Mouse (Mus musculus): ENCODE data around the gene Sufu.
A peak's percentile ranks its signal among the peaks of the same experiment; 100 is the strongest.

Sufu gene

DNA sequence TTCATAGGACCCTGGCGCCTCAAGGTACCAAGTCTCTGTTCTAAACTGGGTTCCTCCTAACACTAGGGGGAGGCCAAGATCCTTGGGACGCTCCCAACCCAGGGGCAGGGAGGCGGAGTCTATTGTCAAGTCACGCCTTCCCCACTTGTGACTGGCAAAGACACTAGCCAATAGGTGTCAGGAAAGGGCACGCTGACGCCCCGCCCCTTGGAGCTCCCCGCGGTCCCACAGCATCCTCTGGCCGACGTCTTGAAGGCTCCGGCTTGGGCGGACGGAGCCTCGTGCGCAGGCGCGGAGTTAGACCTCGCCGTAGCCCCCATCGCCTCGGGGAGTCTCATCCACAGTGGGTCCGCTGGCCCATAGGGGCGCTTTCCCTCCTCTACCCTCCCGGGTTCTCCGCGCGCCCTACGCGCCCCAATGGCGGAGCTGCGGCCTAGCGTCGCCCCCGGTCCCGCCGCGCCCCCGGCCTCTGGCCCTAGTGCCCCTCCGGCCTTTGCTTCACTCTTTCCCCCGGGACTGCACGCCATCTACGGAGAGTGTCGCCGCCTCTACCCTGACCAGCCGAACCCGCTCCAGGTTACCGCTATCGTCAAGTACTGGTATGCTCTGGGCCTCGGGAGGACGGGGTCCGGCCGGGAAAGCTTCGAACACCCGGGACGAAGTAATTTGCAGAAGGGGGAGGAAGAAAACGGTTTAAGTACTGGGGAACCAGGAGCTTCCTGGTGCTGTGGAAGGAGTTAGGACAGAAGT lies at the start of gene Sufu:
Sufu (plus strand) TSS at position 211 of the 750 bp plus-strand sequence.
- peak; percentile 98 for DNase-seq (ENCODE audit: low read depth, low spot score)

DNA sequence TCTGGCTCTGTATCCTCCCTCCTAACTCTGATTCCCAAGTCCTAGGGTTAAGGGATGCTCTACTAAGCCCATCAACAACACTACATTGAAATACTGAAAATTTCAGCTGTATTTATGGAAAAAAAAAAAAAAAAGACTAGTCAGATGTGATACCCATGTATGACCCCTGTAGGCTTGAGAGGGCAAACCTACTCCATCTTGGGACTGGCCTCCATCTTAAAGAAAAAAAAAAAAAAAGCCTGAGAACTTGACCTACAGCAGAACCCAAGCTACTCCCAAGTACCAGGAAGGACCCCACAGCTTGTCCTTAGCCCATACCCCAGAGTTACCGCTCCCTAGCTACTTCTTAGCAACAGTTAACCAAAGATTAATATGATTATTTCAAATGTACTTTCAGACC lies 49.5 kb upstream of the Sufu start:
- DNase-seq (ENCODE audit: low read depth, low spot score), result no peak

DNA sequence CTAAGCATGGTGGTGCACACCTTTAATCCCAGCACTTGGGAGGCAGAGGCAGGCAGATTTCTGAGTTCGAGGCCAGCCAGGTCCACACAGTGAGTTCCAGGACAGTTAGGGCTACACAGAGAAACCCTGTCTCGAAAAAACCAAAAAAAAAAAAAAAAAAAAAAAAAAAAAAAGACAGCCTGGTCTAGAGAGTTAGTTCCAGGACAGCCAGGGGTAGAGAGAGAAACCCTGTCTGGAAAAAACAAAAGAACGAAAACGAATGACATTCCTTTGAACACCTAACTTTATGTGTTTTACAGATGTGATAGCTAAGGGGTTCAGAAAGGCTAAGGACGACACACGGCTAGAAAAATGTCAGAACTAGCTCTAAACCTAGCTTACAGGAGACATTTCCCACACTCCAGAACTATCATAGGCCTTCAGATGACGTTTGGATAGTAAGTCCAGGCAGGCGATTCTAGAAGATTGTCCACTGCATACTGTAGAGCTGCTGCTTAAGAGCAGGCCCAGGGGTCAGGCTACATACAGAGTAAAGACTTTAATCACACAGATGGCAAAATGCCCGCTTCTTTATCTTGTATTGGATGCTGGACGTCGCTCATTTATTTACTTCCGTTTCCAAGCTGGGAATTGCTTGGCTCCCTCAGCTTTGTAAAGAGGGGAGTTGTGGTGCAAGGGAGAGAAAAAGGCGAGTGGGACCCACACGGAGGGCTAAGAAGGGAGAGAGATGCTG lies 48.6 kb upstream of the Sufu start:
- no peak for DNase-seq (ENCODE audit: low read depth, low spot score)

DNA sequence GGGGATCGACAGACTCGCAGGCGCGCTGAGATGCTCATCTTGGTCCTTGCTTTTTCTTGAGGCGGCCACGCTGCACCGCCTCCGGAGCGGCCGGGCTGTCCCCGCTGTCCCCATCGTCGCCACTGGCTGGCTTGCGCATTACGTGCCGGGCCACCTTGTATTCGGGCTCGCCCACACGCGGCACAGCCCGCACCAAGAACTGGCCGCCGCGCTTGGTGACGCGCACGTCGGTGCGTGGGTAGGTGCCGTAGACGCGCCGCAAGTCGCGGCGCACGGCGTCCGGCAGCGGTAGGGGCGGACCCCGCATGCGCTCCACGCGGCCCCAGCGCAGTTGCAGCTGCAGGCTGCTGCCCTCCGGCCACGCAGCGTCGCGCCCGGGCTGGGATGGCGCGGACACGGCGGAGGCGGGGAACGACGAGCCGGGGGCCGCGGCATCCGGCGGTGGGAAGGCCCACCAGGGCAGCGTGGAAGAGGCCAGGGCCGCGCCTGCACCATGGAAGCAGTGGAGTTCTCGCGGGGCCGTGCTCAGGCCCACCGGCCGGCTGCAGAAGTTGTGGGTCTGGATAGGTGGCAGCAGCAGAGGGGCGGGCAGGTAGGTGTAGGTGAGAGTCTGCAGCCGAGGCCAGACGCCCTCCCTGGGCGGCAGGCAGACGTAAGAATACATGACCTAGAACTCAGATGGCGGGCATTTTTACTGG lies 47.8 kb upstream of the Sufu start:
- DNase-seq (ENCODE audit: low read depth, low spot score), result peak; percentile 93

DNA sequence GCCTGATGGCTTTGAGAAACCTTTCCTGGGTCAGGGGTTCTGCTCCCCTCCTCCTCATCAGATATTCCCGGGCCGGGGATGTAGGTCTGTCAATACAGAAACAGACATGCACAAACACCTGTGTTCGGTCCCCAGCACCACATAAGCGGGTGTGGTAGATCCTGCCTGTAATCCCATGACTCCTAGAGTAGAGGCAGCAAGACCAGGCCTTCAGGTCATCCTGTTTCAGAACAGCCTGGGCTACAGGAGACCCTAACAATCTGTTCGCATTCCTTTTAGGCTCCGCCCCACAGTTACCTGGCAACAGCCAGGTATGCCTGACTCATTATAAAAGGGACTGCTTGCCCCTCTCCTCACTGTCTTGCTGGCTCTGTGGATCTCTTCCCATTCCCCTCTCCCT lies 47.1 kb upstream of the Sufu start:
- no peak for DNase-seq (ENCODE audit: low read depth, low spot score)

DNA sequence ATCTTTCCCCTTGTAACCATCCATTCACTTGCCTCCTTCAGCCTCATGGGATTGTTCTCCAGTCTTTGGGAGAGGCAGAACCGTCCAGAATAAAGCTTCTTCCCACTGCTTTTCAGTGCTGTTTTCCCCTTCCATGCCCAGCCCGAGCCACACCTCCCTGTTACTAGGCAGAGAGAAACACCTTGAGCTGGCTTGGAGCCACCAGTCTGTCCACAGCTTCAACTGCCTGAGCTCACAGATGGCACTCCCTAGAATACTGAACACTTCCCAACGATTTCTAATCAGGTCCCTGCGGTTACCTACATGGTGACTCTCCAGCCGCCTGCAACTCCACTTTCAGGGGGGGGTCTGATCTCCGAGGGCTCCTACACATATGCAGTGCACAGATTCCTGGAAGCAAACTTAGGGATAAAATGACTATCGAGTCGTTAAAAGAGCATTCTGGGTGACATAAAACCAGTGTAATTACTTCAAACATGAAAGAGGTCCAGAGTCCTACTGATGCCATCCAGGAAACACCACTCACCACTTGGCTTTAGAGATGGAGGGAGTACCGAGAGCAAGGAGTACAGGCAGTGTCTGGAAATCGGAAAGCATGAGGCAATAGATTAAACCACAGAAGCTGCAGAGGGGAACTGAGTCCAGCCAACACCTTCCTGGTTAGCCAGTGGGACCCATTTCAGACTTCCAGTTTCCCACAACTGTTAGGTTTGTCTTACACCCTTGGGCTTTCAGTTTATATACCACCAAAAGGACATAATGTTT lies 46.3 kb upstream of the Sufu start, which contains the start of gene 2310034G01Rik:
2310034G01Rik (minus strand) TSS at position 135 of the 765 bp plus-strand sequence.
- no peak for DNase-seq (ENCODE audit: low read depth, low spot score)

DNA sequence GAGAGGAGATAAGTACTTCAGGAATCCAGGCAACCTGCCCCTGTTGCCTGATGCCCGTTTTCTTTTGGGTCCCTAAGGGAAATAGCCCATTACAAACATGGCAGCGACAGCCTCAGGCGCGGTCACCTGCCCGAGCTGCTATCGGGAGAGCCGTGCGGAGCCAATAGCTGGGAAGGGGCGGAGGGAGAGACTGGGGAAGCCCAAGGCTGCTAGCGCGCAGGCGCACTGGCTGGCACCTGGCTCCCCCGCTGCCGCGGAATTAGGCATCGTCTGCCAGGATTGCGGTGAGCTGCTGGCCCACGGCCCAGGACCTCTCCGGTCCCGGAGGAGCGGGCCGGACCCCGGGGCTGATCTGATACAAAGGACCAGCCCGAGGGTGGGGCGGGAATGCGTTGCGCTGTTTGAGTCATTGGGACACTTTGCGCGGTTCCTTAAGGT lies 40.0 kb upstream of the Sufu start:
- peak; percentile 88 for DNase-seq (ENCODE audit: low read depth, low spot score)

DNA sequence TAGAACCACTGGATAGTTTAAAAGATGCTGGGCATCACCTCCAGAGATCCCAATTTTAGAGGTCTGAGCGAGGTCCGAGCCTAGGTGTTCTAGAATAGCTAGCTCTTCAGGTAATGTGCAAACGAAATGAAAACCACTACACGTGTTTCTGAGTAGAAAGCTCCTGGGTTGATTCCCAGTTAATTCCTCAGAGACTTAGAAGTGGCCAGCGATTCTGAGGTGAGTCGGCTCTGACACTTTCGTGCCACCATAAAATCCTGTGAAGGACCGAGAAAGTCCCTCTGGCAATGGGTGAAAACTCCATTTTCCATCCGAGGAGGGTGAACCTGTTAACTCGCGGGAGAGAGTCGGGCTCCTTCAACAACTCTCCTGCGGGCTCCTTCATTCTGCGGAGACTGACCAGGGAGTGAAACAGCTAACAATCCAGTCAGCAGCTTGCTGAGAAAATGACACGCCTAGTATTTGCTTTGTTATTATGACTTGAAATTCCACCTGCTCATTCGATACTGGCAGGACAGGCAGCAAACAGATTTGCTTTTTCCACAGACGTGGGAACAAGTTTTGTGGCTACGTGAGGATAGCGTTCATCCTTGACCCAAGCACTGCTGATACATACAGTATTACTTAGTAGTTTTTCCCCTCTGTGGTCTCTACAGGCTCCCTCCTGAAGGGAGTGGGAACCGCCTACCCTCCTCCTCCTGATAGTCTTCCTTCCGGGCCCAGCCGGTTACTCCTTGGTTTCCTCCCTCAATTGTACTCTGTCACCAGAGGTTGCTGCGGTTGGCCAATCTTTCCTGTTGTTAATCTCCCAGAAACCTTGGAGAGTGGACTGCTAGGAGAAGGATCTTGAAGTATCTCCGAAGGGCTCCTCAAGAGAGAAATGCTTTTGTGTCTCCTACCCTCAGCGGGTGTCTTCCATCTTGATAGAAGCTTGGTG lies 39.1 kb upstream of the Sufu start:
- DNase-seq (ENCODE audit: low read depth, low spot score), result no peak

DNA sequence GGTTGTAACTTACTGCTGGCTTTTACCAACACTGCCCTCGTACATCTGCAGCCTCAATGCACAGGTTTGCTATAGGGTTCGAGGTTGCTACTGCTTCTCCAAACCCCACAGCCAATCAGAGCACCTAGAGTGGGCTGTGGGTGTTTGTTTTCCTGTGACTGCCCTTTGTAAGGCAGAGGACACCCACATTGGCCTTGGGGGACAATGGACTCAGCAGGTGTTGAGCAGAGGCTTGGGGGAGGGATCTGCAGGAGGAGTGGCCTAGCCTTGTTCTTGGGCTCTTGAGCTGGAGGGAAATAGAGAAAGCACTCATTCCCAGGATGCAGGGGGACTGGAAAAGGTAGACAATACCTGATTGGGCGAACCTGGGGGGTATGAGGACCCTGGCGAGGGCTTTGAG lies 38.3 kb upstream of the Sufu start:
- DNase-seq (ENCODE audit: low read depth, low spot score), result no peak

DNA sequence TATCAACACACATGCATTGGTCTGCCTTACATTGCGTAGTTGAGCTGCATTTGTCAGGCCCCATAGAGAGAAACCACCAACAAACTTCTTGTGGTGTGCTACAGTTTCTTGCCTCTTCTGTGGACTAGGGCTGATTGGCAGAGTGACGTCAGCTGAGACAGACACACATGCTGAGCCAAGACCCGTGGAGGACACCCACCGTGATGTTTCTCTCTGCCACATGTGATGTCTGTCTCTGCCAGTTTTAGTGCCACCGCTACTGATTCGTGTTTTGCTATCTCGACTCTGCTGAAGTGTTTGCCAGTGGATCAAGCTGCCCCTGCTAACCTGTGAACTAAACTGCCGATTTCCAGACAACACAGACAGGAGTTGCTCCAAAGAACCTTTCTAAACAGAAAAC lies 34.6 kb upstream of the Sufu start:
- DNase-seq (ENCODE audit: low read depth, low spot score), result no peak

DNA sequence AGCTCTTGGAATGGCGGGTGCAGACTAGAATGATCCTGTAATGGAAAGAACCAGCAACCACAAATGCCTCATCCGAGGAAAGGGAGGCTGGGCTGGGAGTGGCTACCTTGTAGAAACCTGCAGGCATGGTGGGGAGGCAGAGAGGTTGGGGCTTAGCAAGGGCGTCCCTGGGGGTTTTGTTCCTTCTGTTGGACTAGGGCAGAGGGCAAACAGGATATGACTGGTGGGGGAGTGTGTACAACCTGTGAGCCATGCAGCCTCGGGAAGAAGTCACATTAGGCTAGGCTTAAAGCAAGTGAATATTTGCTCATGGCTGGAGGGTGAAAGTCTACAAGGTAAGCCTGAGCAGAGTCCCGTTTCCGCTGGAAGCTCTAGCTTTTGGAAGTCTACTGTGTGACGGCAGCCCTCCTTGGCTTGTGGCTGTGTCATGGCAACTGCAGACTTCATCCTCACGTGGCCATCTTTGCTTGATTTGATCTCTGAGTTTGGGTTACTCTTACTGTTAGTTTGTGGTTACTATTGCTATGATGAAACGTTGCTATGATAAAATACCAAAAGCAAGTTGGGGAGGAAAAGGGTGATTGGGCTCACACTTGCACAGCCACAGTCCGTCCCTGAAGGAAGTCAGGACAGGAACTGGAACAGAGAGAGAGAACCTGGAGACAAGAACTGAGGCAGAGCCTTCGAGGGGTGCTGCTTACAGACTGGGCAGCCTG lies 33.2 kb upstream of the Sufu start:
- no peak for DNase-seq (ENCODE audit: low read depth, low spot score)

DNA sequence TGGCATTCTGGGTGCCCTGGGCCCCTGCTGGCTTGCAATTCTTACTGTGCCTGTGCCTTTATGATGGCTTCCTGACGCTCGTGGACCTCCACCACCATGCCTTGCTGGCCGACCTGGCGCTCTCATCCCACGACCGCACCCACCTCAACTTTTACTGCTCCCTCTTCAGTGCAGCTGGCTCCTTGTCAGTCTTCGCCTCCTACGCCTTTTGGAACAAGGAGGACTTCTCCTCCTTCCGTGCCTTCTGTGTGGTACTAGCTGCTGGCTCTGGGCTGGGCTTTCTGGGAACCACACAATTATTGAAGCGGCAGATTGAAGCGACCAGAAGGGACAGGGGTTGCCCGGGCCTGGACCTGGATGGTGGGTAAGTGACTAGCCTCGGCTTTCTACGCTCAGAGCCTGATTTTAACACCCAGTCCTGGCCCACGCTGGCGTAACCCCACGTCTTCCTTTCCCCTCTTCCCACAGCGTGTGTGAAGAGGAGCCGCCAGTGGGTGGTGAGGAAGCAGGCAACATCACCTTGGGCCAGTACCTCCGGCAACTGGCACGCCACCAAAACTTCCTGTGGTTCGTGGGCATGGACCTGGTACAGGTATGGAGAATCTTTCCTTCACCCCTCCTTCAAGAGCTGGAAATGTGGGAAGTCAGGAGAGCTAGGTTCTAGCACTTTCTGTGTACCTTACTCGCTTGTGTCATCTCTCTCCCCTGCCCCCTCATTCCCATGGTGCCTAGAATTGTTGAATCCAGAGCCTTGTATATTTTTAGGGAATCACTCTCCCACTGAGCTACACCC lies 28.7 kb upstream of the Sufu start:
- peak; percentile 78 for DNase-seq (ENCODE audit: low read depth, low spot score)

DNA sequence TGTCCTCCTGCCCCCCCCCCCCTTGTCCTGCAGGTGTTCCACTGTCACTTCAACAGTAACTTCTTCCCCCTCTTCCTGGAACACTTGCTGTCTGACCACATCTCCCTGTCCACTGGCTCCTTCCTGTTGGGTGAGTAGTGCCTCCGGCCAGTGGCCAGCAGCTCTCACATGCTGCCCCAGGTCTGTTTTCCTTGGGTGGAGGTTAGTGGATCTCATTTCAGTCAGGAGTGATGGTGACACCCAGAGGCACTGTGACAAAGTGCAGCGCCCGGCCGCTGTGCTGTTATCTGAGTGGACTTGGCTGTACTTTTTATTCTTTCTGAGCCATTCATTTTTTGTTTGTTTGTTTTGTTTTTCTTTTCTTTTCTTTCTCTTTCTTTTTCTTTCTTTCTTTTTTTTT lies 27.5 kb upstream of the Sufu start:
- DNase-seq (ENCODE audit: low read depth, low spot score), result no peak

DNA sequence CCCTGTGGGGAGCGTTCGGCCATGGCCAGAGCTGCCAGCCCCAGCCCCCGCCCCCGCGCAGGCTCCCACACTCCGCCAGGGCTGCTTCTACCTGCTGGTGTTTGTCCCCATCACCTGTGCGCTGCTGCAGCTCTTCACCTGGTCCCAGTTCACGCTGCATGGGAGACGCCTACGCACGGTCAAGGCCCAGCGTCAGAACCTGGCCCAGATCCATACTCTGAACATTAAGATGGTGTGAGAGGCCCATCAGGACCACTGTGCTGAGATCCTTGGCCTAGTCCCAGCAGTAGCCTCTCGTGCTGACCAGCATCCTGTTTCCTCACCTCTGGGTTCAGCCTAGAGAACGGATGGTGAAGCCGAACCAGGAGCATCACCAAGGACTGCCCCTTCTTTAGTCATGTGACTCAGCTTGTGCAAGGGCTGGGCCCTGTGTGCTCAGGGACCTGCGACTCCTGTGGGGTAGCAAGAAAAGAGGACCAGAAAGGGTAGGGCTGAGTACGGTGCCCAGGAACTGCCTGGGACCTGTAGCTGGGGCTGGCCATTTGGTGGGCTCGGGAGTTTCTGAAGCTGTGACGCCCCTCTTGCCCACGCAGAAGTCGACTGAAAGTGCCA lies 22.1 kb upstream of the Sufu start:
- no peak for DNase-seq (ENCODE audit: low read depth, low spot score)

DNA sequence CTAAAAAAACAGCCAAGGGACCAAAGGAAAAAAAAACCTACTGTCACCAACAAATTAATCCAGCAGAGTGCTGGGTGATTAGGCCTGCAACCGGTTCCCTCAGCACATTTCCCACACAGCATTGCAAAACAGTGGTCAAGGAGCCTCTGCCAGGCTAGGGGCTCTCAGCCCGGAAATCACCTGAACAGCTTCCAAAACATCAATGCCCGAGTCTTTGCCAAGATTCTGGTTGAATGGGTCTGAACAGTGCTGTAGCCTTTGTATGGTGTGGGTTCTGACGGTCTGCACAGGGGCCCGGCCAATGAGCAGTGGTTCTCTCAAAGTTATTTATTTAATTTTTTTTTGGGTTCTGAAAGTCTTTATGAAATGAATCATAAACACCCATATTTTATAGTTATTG lies 21.2 kb upstream of the Sufu start:
- no peak for DNase-seq (ENCODE audit: low read depth, low spot score)

DNA sequence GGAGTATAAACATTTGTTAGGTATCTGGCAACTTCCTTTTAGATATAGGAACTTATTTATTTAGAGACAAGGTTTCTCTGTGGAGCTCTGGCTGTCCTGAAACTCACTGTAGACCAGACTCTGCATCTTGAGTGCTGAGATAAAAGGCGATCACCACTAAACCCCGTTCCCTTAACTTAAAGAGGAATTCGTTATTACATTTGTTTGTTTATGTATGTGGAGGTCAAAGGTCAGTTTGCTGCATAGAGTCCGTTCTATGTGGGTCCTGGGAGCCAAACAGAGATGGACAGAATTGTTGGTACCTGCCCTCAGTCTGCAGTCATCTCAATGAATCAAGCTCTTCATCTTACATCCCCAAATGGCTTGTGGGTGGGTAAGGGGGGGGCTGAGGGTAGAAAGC lies 20.8 kb upstream of the Sufu start:
- DNase-seq (ENCODE audit: low read depth, low spot score), result no peak

DNA sequence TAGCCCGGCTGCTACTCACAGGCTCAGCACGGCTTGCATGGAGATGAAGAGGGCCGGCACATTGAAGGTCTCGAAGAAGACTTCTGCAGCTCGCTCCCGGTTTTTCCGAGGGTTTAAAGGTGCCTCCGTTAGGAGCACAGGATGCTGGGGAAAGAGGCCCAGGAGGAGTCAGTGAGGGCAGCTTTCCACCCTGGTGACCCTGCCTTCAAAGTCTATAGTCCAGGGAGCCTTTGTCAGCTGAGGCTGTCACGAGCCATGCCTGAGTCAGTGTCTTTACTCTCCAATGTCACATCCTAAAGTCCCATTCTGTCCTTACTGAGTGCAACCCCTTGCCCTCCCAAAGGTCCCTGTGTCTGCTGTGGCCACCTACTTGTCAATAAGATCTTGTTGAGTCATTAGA lies 14.4 kb upstream of the Sufu start:
- no peak for DNase-seq (ENCODE audit: low read depth, low spot score)

DNA sequence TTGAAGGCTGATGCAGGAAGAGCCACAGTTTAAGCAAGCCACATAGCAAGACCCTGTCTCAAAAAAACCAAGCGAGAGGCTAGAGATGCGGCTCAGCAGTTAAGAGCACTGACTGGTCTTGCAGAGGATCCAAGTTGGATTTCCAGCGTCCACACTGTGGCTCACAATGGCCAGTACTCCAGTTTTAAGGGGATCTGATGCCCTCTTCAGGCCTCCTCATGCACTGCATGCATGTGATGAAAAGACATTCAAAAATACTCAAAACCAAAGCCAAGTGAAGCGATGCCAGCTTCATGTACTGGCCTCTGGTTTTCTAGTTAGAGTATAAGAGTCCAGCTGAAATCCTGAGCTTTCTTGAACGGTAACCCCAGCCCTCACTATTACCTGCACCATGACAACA lies 6.8 kb upstream of the Sufu start:
- DNase-seq (ENCODE audit: low read depth, low spot score), result no peak

DNA sequence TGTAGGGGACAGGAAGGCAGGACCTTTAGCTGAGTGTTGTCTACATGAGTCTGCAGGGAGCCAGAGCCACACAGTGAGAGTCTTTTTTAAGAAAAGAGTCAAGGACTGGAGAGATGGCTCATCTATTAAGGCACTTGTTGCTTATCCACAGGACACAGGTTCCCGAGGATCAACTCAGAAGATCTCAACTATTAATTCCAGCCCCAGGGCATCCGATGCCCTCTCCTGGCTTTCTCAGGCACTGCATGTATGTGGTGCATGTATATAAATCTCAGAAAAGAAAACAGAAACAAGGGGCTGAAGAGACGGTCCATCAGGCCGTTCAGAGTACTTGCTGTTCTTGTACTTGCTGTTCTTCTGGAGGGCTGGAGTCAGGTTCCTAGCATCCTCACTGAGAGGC lies 4.7 kb upstream of the Sufu start:
- no peak for DNase-seq (ENCODE audit: low read depth, low spot score)

Measured in telencephalon, adult 2 months (tissue).